Mouse (Mus musculus) C2C12 (cell line): Measurements from ENCODE around the gene Slc46a1. TPM values are rescaled to one million over a fixed set of nuclear protein-coding genes. Genes with fewer than 3 reads are reported as not detected.

Experiments
- H3K27me3 ChIP-seq: one replicate; pipeline ENCODE4 v1.6.1; 2011; ENCODE audit not compliant: control insufficient read depth, insufficient read depth, insufficient read length
- H3K36me3 ChIP-seq: one replicate; pipeline ENCODE4 v1.6.1; 2011; ENCODE audit not compliant: control insufficient read depth, insufficient read depth
- H3K4me3 ChIP-seq: one replicate; pipeline ENCODE4 v1.5.1; 2011; ENCODE audit warnings: mild to moderate bottlenecking, control low read depth; ENCODE audit not compliant: poor library complexity, insufficient read depth, severe bottlenecking
- H3K79me2 ChIP-seq: one replicate; pipeline ENCODE4 v1.6.1; 2011; ENCODE audit not compliant: control insufficient read depth, insufficient read depth
- H3K79me3 ChIP-seq: one replicate; pipeline ENCODE4 v1.6.1; 2011; ENCODE audit warnings: low read depth, control low read depth
- H3ac ChIP-seq: one replicate; pipeline ENCODE3; 2011; ENCODE audit warnings: low read depth; ENCODE audit not compliant: control insufficient read depth, insufficient read length
- CEBPB ChIP-seq: IDR thresholded peaks from one replicate; pipeline ENCODE4 v1.6.1; 2011; ENCODE audit warnings: low read depth, mild to moderate bottlenecking, control low read depth, moderate library complexity
- CTCF ChIP-seq: IDR thresholded peaks from one replicate; pipeline ENCODE4 v1.5.1; 2011; ENCODE audit not compliant: control insufficient read depth, insufficient read depth, insufficient read length
- FOSL1 ChIP-seq: IDR thresholded peaks from one replicate; pipeline ENCODE4 v1.8.0; 2011; ENCODE audit warnings: mild to moderate bottlenecking, low read length; ENCODE audit not compliant: poor library complexity, insufficient read depth, severe bottlenecking
- MAX ChIP-seq: IDR thresholded peaks from one replicate; pipeline ENCODE4 v1.6.1; 2011; ENCODE audit warnings: mild to moderate bottlenecking, control low read depth
- MYOD1 ChIP-seq: IDR thresholded peaks from one replicate; pipeline ENCODE4 v1.6.1; 2011; ENCODE audit warnings: low read depth; ENCODE audit not compliant: control insufficient read depth, insufficient read length
- MYOG ChIP-seq: IDR thresholded peaks from one replicate; pipeline ENCODE4 v1.6.1; 2011; ENCODE audit not compliant: control insufficient read depth, insufficient read length; ENCODE audit errors: extremely low read depth
- USF1 ChIP-seq: IDR thresholded peaks from one replicate; pipeline ENCODE4 v1.6.1; 2011; ENCODE audit warnings: low read depth, mild to moderate bottlenecking, control low read depth, moderate library complexity
- polyA plus RNA-seq: library from polyadenylated mRNA; unstranded; fragments of >200 nt; fragmentation: generic; extraction: Trizol; gene quantifications from one replicate; pipeline ENCODE4 v1.2.1, GENCODE M21; 2012; ENCODE audit warnings: missing spikeins

The Slc46a1 gene
- polyA plus RNA-seq, 1 experiment = 7.3 TPM

DNA sequence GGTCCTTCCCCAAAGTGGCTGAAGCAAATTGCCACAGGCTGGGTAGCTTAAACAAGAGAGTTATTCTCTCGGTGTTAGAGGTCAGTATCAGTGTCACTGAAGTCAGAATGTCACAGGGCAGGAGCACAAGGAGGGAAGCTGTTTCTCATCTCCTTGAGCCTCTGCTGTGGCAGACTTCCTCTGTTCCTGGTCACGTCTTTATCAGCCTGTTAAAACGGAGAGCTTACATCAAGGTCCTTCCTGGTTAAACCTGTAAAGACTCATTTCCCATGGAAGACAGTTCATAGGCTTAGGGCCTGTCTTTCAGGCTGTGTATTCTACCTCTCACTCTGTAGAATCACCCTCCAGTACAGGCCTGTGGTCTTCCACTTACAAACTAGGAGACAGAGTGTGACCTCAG, 2.4 kb downstream of the Slc46a1 start:
- TF ChIP-seq FOSL1 (no peak), MYOD1 (no peak), USF1 (no peak), MAX (no peak), CTCF (no peak), CEBPB (no peak), MYOG (no peak)
- Histone ChIP-seq H3K79me2 (no peaks in the 10 kb centered on the region), H3K27me3 (no peaks in the 10 kb centered on the region), H3K36me3 (no peaks in the 10 kb centered on the region), H3K4me3 (no peak overlapping the region), H3K79me3 (no peaks in the 10 kb centered on the region), H3ac (no peak overlapping the region)

DNA sequence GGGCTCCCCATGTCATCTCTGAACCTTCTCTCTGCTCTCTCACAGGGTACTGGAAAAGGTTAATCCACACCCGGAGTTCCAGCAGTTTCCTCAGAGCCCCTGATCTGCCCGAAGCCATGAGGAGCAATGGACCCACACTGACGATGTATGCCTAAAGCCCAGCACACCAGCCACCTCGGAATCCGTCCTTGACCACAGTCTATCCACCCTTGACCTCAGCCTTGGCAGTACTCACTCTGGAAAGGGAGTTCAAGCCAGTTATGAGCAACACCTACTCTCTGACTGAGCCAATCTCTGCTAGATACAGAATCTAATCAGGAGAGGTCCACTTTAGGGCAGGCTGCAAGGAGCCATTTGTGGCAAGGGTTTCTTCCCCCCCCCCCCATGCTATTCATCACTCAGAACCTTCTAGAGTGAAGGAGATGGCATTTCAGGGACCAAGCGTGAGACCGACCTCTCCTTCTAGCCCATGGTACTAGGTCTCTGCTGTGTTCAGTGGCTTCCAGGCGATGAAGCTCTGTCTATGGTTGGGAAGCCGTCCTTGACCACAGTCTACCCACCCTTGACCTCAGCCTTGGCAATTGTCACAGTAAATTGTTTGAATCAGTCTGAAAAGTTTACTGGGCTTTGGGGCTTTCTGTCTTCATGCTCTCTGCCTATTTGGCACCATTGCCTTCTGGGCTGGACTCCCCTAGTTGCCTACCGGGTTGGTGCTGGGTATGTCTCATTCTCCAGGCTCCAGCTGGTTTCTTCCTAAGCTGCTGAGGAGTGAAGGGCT, 6.0 kb downstream of the Slc46a1 start:
- H3ac ChIP-seq = no peak overlapping the region
- H3K4me3 ChIP-seq = no peak overlapping the region
- no peaks in the 10 kb centered on the region for H3K79me3 ChIP-seq
- no peaks in the 10 kb centered on the region for H3K36me3 ChIP-seq
- TF ChIP-seq FOSL1 (no peak), MYOD1 (no peak), USF1 (no peak), CEBPB (no peak), MAX (no peak), MYOG (no peak), CTCF (no peak)
- H3K27me3 ChIP-seq = peaks cover 10% of the 10 kb centered on the region
- no peaks in the 10 kb centered on the region for H3K79me2 ChIP-seq

DNA sequence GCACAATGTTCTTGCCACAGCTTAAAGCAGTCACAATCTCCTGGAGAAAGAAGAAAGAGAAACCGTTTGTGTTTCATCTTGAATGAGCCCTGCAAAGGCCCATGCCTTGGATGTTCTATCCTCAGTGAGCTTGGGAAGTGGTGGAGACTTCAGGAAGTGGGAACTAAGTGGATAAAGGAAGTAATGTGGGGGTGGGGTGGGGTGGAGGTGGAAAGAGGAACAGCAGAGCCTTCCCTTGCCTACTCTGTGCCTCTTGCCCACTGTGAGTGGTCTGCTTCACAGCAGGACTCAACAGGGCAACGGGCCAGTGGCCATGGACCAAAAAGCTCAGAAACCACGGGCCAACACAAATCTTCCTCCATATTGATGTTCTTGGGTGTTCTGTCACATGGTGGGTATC, 9.8 kb downstream of the Slc46a1 start:
- Histone ChIP-seq H3K79me2 (no peaks in the 10 kb centered on the region), H3K4me3 (no peak overlapping the region), H3K36me3 (no peaks in the 10 kb centered on the region), H3K27me3 (peaks cover 21% of the 10 kb centered on the region), H3K79me3 (no peaks in the 10 kb centered on the region), H3ac (no peak overlapping the region)
- TF ChIP-seq USF1 (no peak), MAX (no peak), CTCF (no peak), MYOD1 (no peak), CEBPB (no peak), MYOG (no peak), FOSL1 (no peak)

DNA sequence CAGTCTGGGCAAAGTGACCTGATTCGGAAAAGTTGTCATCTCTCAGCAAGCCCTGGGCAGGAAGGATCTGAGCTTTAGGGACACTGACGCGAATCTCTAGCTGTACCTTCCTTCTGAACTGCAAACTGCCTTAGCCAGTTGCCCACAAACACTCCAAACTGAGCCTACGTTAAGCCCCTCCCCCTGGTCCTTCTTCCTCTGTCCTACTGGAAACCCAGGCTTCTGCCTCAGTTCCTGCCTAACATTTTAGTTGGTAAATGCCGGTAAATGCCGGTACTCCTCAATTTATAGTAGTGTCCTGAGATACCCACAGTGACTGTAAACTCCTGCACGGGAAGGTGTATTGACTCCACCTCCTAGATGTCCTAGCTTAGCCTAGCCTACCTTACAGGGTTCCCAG, 18.1 kb downstream of the Slc46a1 start:
- TF ChIP-seq FOSL1 (no peak), CEBPB (no peak), MAX (no peak), CTCF (no peak), USF1 (no peak), MYOD1 (no peak), MYOG (no peak)
- H3K4me3 ChIP-seq = no peak overlapping the region
- no peaks in the 10 kb centered on the region for H3K36me3 ChIP-seq
- H3K79me3 ChIP-seq = no peaks in the 10 kb centered on the region
- H3ac ChIP-seq = no peak overlapping the region
- peaks cover 36% of the 10 kb centered on the region for H3K27me3 ChIP-seq
- H3K79me2 ChIP-seq = no peaks in the 10 kb centered on the region

DNA sequence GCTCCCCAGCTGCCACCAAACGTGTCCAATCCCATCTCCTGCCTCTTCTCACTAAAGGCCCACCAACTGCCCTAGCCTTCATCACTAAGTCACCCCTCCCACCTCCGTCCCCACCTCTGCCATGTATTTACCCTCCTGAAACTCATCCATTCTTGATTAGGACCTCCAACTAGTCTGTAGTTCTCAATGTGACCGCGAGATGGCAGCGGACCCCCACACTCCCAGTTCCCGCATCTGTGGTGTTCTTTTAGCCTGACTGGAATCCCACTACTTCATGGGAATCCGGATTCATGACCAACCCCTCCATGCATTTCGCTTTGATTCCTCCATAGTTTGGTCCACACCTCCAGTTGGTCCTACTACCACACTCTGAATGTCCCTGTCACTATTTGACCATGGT, 22.7 kb downstream of the Slc46a1 start:
- no peaks in the 10 kb centered on the region for H3K36me3 ChIP-seq
- H3K79me3 ChIP-seq = no peaks in the 10 kb centered on the region
- H3ac ChIP-seq = no peak overlapping the region
- peaks cover 49% of the 10 kb centered on the region for H3K27me3 ChIP-seq
- no peak for TF ChIP-seq MAX
- peak; percentile 55 for TF ChIP-seq CTCF
- TF ChIP-seq CEBPB = no peak
- TF ChIP-seq MYOG = no peak
- no peak for TF ChIP-seq FOSL1
- H3K4me3 ChIP-seq = no peak overlapping the region
- no peaks in the 10 kb centered on the region for H3K79me2 ChIP-seq

DNA sequence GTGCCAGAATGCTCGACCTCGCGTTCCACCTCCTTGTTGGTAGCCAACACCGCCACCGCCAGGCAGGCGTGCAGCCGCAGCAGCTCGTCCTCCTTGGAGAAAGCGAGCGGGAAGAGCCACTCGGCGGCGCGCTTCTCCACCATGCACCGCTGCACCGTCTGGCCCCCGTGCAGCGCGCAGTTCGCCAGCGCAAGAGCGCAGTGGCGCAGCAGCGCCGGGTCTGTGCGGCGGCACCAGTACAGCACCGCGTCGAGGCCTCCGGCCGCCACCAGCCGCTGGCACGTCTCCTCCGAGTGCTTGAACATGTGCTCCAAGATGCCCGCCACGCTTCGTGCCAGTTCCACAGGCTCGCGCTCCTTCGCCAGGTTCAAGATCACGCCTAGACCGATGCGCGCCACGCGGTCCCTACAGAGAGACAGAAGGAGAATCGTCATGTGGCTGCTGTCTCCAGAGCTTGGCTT, 25.3 kb downstream of the Slc46a1 start:
- H3K4me3 ChIP-seq = no peak overlapping the region
- peaks cover 42% of the 10 kb centered on the region for H3K27me3 ChIP-seq

More for the DNA sequence above, 25.3 kb downstream of the Slc46a1 start:
- no peaks in the 10 kb centered on the region for H3K79me3 ChIP-seq
- H3K36me3 ChIP-seq = no peaks in the 10 kb centered on the region
- no peaks in the 10 kb centered on the region for H3K79me2 ChIP-seq
- H3ac ChIP-seq = peak overlapping the region; percentile 46
- TF ChIP-seq MYOG = no peak
- no peak for TF ChIP-seq FOSL1
- TF ChIP-seq USF1 = no peak
- TF ChIP-seq CTCF = peak; percentile 1
- no peak for TF ChIP-seq MAX
- no peak for TF ChIP-seq MYOD1
- no peak for TF ChIP-seq CEBPB
